Mouse (Mus musculus) adrenal gland, adult 8-10 months (tissue): ENCODE results near the gene Tbkbp1. TPM values are rescaled to one million over a fixed set of nuclear protein-coding genes. Genes with fewer than 3 reads are reported as not detected.
"Not testable (repeated sequence)": the region's sequence is repeated elsewhere in the genome, so short reads cannot be mapped to it uniquely, and the experiment has no call there.

Experiments
- DNase-seq: peaks from one replicate; pipeline ENCODE4 v3.0.0; 2022
- total RNA-seq, 4 experiments: library from RNA; stranded (reverse); gene quantifications; 2 replicates each; pipeline ENCODE4 v1.2.4; 2022

Tbkbp1 gene
- 10 to 100 TPM in 3 of 4 experiments, 1 to 10 TPM in 1; 9.5 to 13.8 (median 11.6) TPM for total RNA-seq

DNA sequence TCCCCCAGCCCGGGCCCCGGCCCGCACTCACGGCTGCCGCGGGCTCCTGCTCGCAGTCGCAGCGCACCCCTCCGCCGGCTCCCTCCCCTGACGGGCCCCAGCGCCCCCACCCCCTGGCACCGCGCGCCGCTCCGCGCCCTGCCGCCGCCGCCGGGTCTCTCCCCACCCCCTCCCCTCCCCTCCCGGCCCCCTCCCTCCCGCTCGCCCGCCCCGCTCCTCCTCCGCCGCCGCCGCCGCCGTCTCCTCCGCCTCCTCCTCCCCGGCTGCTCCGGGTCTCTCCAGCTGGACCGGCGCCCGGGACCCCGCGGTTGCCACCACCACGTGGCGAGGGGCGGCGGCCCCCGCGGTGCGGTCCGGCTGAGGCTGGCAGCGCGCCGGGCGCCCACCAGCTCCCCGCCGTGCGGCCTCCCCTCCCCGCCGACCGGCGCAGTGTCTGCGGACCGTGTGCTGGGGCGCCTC is at the start of gene Tbkbp1:
TSS of gene Tbkbp1 (minus strand) at position 153 of the 459 bp plus-strand sequence.
- DNase-seq = no peak

DNA sequence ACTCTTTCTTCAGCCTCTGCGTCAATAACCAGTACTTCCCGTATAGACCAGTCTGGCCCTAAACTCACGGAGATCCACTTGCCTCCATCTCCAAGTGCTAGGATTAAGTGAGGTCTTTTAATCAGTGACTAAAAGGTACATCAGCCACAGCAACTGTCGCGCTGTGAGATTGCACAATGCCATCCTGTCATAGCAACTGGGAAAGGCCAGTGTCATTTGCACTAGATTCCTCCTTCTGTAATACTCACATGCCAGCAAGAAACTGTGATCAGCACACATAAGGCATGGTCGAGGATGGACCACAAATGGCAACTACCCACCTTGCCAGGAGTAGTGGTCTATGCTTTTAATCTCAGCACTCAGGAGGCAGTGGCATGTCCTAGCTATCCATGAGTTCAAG is 48.2 kb upstream of the Tbkbp1 start:
- DNase-seq = no peak

DNA sequence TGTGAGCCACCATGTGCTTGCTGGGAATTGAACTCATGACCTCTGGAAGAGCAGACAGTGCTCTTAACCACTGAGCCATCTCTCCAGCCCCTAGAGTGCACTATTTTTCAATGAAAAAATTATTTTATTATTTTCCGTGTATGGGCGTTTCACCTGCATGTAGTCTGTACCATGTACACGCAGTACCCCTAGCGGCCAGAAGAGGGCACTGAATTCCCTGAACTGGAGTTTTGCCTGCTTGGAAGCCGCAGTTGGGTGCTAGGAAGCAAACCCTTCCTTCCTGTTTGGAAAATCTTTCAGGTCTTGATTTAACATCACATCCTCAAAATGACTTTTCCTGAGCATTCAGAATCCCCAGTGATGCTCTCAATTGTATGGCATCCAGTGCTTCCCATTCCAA is 47.3 kb upstream of the Tbkbp1 start:
- DNase-seq = peak; percentile 23

DNA sequence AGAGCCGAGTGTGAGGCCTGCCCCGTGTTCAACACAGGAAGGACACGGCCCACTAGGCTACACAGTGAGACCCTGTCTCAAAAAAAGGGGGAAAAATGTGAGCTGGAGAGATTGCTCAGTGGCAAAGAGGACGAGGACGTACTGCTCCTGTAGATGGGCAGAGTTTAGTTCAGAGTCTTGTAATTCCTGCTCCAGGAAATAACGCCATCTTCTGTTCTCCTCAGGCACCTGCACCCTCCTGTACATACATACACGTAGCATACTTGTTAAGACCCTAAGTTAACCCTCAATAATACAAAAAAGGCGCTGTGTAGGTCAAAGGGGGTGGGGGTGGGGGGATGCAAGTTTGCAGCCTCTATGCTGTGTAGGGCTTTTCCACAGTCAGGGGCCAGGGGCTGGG is 45.7 kb upstream of the Tbkbp1 start:
- DNase-seq = no peak

DNA sequence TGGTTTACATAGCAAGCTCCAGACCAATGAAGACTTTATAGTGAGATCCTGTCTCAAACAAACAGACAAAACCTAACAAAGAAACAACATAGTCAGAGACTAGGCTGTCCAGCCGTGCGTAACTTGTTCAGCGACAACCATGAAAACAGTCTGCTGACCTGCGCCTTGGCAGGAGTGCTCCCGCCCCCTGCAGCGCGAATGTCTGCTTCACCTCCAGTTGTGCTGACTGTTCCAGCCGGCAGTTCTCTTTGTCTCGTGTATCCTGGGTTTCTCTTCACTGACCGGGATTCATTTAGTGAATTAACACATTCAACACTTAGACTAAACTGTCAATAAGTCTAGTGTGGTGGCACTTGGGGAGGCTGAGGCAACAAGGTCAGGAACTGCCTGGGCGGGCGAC is 45.2 kb upstream of the Tbkbp1 start:
- DNase-seq = no peak

DNA sequence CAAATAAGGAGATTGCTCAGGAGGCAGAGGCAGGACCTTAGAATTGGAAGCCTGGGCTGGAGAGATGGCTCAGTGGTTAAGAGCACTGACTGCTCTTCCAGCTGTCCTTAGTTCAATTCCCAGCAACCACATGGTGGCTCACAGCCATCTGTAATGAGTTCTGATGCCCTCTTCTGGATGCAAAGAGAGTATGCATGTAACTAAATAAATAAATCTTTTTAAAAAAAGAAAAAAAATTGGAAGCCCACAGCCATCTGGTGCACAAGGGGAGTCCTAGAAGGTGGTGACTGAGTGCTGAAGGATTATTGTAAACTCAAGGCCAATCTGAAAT is 41.3 kb upstream of the Tbkbp1 start:
- no peak for DNase-seq

DNA sequence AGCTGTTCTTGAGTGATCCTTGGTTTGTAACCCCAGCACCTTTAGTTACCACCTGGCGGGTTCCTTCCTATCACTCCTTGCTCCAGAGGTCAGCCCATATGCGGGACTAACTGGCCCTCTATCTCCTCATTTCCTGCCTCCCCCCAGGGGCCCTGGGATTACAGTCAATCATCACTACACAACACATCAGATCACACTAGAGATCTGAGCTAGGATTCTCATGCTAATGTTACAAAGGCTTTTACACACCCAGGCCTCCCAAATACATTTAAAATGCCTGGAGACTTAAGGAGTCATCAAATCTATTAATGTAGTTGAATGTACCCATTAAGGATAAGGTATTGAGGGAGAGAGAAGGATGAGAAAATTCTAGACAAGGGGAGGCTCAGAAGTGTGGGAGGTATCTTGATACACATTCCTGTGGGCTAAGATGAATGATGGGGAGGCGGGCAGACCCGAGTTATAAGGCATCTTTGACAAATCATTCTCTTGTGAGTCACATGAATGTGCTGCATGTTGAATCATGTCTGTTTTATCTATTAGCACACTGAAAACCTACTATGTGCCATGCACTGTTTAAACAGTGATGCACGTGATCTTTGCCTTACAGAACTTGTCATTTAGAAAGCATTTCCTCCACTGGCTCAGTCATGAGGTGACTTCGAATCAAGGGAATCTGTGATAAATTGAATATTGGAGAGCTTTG is 40.8 kb upstream of the Tbkbp1 start:
- no peak for DNase-seq

DNA sequence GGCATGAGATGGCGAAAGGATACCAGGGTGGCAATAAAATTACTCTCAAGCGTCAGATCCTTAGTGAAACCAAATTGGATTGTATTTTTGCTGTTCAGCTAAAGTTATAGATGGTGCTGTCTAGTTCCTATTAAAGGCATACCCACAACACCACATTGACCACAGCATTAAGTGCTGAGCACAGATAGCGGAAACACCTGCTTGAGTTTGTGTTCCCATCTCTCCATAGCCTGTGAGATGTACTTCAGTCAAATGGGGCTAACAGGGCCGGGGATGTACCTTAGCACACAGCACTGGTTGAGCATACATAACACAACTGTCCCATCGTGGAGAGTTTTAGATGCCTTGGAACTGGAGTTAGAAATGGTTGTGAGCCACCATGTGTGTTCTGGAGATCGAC is 39.7 kb upstream of the Tbkbp1 start:
- no peak for DNase-seq

DNA sequence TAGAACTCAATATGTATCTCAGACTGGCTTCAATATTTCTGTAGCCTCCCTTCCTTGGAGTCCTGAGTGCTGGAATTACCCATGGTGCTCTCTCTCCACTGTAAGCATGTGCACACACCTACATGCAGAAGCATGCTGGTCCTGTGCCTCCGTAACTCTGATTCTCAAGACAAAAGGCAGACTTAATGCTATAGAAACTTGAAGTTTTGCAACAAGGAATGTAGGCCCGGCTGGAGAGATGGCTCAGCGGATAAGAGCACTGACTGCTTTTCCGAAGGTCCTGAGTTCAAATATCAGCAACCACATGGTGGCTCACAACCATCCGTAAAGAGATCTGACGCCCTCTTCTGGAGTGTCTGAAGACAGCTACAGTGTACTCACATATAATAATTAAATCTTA is 38.4 kb upstream of the Tbkbp1 start:
- DNase-seq = not testable (repeated sequence)

DNA sequence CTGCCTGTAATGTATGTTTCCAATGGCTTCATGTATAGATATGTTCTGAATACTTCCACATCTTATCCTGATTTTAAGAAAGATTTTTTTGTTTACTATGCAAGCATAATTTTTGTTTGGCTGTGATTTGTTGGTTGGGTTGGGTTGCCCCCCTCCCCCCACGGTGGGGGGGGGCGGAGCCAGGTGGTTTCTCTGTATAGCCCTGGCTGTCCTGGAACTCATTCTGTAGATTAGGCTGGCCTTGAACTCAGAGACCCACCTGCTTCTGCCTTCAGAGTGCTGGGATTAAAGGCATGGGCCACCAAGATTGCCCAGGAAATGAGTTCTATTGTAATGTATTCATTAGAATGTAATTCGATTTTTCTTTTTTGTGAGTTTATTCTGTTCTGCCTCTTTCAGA is 37.9 kb upstream of the Tbkbp1 start:
- no peak for DNase-seq

DNA sequence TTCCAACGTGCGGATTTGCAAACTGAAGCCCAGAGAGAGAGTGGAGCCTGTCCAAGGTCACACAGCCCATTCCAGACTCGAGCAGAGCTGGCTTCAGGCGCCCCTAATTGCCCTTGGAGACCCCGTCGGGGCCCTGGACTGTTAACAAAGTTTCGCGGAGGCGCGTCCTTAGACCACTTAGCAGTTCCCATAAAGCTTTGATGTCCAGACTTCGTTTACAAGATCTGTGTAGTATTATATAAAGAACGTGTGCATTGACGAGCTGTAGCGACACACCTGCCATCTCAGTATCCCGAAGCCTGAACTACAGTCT is 37.3 kb upstream of the Tbkbp1 start:
- DNase-seq = no peak

DNA sequence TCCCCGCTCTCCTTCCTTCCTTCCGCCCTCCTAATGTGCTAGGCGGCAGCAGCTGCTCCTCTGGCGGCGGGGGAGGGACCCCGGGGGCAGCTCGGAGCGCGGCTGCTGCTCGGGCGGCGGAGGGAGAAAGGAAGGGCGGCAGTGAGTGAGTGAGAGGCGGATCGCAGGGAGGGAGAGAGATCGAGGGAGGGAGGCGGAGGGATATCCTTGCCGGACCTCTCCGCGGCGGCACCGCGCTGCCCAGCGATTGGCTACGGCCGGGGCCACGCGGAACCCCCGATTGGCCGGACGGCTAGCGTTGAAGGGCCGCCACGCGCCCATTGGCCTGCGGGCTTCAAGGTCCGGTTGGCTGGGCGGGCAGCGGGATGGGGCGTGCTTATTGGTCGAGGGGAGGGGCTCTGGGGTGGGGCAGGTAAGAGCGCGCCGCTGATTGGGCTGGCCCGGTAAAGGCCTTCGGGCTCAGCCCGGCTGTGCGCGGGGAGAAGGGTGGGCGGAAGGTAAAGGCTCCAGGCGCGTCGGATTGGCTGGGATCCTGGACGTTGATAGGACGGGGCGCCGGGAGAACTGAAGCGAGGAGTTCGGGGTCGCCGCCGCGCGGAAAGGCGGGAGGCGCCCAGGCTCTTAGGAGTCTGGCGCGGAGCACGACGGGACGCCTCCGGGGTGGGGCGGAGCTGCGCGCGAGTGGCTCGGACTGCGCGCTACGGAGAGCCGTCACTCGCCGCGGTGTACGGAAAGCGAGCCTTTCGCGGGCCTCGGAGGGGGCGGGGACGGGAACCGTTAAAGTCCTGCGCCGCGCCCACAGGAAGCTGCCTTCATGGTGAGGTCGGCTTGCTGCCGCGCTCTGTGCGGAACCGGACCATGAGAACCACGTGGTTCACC is 36.7 kb upstream of the Tbkbp1 start, which contains the start of gene Kpnb1:
TSS of gene Kpnb1 (minus strand) at position 118 of the 879 bp plus-strand sequence.
- peak; percentile 98 for DNase-seq

DNA sequence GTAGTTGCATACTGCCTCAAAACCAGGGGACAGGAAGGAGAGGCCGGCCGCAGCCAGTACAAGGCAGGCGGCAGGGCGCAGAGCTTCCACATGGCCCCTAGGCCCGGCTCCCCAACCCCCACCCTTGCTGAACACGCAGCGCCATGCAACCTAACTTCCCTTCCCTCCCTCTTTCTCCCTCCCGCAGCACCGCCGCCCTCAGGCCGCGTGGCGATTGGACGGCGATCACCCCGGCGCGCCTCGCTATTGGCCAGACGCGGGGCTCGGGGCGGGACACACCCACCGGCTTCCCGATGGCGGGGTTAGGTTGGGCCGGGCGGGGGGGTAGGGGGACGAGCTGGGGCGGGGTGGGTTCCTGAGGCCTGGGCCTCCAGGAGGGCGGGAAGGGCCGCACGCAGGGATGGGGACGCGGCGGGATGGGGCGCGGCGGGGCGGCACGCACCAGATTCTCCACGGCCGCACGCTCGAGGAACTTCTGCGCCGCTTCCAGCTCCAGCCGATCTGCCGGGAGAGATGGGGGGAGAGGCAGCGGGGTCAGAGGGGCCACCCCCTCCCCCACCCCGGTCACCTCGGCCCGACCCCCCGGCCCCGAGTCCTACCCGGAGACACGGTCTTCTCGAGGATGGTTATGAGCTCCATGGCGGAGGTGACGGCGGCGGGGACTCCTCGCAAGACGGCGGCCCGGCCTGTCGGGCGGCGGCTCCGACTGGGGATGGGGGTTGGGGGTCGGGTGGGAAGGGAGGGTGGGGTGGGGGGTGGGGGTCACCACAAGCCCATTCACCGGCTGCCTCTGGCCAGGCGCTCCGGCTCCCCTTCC is 35.9 kb upstream of the Tbkbp1 start:
- DNase-seq = peak; percentile 97

DNA sequence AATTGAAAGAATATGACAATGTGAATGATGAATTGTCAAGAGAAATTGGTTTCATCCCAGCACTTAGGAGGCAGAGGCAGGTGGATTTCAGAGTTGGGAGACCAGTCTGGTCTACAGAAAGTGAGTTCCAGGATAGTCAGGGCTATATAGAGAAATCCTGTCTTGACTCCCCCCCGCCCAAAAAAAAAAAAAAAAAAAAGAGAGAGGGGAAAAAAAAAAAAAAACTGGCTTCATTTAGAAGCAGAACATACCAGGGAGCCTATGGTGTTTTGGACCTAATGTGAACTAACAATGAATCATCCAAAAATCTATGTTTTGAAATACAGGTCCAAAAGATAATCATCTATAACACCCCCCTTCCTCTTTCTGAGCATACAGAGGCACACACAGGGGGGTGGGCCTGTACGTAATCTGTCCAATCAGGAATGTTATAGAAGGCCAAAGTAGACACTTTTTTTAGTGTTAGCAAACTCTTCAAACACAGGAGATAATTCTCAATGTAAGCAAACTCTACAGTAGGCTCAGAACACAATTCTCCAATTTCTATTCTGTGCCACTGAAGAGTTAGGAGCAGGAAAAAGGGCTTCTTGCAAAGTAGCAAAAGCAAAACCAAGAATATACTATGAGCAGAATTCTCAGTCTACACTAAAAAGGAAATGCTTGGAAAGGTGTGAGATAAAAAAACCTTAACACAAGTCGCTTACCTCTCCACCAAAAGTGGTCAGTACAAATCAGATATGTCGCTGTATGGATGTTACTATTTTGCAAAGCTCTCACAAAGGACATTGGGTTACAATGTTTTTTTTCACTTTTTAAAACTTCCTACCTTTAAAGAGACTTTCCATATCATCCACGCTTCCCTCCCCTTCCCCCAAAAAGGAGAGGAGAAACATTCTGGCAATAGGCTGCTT is 34.7 kb upstream of the Tbkbp1 start:
- DNase-seq = no peak

DNA sequence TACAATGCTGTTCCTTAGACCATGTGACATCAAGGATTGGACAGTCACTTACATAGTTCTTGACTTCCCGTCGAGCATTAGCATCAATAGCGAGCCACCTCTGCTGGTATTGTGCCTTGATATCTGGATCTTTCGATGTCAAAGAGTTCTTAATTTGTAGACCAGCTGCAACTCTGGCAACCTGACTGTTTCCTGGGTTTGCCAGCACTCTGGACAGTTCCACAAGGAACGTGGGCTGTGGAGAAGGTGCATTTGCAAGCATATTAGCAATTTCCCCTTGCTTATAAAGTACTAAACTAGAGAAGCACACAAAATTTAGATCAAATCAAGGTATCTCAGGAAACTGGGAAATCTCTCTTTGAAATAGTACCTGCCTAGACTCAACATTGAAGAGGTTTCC is 33.6 kb upstream of the Tbkbp1 start:
- DNase-seq = no peak

DNA sequence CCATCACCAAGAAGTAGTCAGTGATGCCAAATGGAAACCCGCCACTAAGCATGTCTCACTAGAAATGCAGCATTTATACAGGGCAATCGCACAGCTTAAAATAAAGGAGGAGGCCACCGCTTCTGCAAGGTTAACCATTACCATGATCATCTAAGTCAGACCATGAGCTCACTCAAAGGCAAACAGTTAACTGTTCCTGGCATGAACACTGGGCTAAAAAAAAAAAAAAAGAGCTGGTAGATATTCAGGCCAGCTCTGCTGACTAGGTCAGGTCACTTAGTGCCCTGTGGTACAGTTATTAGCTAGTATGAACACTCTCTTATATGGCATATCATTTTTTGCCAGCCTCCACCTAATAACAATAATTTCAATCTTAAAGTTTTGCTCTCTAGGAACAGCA is 31.2 kb upstream of the Tbkbp1 start:
- no peak for DNase-seq

DNA sequence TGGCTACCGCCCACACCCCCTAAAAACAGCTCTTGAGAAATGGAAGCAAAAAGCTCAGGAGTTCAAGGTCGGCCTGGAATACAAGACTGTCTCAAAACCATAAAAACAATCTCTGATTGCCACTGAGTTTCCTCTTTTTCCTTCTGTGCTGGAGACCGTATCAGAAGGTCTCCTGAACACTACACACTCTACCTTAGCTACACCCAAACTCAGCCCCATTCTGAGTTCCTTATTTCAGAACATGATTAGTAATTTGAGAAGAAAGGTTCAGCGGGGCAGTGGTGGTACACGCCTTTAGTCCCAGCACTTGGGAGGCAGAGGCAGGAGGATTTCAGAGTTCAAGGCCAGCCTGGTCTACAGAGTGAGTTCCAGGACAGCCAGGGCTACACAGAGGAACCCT is 29.8 kb upstream of the Tbkbp1 start:
- DNase-seq = no peak

DNA sequence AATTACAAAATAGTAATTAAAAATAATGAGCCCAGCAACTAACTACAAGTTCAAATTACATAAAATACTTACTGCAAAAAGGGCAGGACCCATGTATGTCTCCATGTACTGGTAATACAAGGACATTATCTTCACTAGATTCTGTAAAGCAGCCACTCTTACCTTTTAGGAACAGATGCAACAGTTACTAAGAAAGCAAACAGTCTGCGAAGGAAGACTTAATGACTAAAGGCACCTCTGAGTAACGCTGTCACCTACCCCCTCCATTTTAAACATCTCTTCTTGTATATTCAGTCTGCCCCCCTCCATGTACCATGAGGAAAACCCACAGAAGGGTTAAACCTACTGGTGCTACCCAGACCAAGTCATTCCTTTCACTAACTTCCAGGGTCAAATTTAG is 26.9 kb upstream of the Tbkbp1 start:
- DNase-seq = no peak

DNA sequence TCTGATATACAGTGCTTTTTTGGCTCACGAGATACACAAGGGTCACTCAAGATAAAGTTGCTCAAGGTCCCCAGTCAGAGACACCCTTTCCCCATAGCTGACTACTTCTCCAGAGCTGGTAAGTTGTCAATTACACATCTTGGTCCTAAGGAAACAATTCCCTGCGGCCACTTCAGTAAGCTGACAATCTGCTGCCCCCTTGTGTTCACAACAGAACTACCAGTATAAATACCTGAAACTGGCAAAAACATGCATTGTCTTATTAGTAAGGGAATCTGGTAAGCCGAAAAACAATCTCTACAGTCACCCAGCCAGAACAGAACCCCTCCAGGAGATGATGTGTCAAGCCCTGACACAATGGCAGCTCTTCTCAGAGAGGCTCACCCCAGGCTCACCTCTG is 25.6 kb upstream of the Tbkbp1 start:
- no peak for DNase-seq

DNA sequence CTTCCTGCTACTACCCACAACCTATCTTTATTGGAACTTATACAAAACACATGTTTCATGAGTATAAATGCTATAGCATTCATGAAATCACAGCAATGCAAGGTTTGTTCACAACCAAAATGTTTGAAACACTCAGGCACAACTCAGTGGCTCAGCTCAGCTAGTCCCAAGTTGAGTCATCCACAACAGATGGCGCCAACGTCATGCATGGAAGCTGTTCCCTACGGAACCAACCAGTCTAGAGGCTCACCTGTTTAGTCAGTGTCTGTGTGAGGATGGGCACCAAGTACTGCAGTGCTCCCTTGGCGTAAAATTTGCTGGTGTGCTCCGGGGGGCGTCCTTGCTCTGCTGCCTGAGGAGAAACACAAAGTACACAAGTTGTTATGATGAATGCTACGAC is 24.2 kb upstream of the Tbkbp1 start:
- DNase-seq = no peak

DNA sequence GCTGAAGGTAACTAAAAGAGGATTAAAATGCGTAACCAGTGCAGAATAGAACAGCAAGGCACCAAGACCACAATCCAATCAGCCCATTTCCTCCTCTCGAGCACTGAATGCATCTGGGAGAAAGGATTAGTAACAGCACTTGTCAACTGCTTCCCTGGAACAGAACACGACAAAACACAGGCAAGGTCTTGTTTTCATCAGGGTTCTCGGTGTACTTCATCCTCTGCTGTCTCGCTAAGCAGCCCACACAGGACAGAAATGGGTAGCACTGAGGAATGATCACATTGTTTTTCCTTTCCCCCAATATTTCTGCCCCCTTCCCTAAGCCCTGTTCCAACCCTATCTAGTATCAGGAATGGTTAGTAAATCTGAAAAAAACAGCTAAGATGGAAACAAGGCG is 9.0 kb upstream of the Tbkbp1 start:
- no peak for DNase-seq

DNA sequence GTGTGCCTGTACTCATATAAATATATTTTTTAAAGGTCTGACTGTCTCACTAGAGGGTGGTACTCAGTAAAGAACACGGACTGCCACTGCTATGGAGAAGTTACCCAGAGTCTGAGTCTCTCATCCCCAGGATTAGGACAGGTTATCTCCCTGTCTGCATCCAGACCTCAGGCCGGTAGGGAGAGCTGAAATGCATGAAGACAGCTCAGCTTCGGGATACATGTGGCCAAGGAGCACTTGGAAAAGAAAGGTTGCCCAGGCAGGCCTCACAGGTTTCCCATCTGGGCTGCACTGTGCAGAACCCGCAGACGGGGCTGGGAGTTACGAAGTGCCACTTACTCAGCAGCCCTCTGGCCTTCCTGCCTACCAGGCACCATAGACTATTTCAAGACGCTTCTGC is 5.7 kb upstream of the Tbkbp1 start:
- no peak for DNase-seq
